ENCODE assay signal across 27 mouse cellular contexts in genomic region chr11:121781831-121782230, GRCm38 (mm10). TPM values are rescaled to one million over a fixed set of nuclear protein-coding genes. Genes with fewer than 3 reads are reported as not detected.
"Had no signal": no experiment of that assay in that cellular context is flagged by ENCODE, and none has a peak within 500 bp of the region (broad histone marks: within the 10 kb centered on the region; RNA-seq: fewer than 3 reads in every experiment).

No protein-coding gene starts in this region.

- H3K9me3 ChIP-seq: lung, embryonic 15.5 days; midbrain, embryonic 10.5 days; midbrain, embryonic 12.5 days; neural tube, embryonic 13.5 days; neural tube, embryonic 15.5 days had no signal

- H3K4me1 ChIP-seq: lung, embryonic 15.5 days; midbrain, embryonic 10.5 days; midbrain, embryonic 12.5 days; neural tube, embryonic 13.5 days; neural tube, embryonic 15.5 days had no signal

- H3K36me3 ChIP-seq: lung, embryonic 15.5 days; midbrain, embryonic 10.5 days; midbrain, embryonic 12.5 days; neural tube, embryonic 13.5 days; neural tube, embryonic 15.5 days had no signal

- H3K27ac ChIP-seq: lung, embryonic 15.5 days; midbrain, embryonic 10.5 days; midbrain, embryonic 12.5 days; neural tube, embryonic 13.5 days; neural tube, embryonic 15.5 days had no signal

- H3K4me3 ChIP-seq: lung, embryonic 15.5 days; midbrain, embryonic 10.5 days; midbrain, embryonic 12.5 days; myocyte; neural tube, embryonic 13.5 days; neural tube, embryonic 15.5 days had no signal

- H3K27me3 ChIP-seq: lung, embryonic 15.5 days; midbrain, embryonic 12.5 days; neural tube, embryonic 13.5 days; neural tube, embryonic 15.5 days had no signal

- H3K9ac ChIP-seq: lung, embryonic 15.5 days; midbrain, embryonic 12.5 days; neural tube, embryonic 13.5 days; neural tube, embryonic 15.5 days had no signal

- DNase-seq: lung, adult 2 months; lung, postnatal 14 days; midbrain, embryonic 14.5 days; retina, postnatal 1 day; right cerebral cortex, adult 18-20 months; right cerebral cortex, postnatal 25 days; right cerebral cortex, postnatal 4 days; spleen, adult 18-20 months; thymus, adult 2 months; thymus, postnatal 25 days; thymus, postnatal 4 days had no signal

- H3K4me2 ChIP-seq: lung, embryonic 15.5 days; midbrain, embryonic 12.5 days; neural tube, embryonic 13.5 days; neural tube, embryonic 15.5 days had no signal

- ATAC-seq: midbrain, embryonic 16.5 days had no signal

RNA-seq across cellular contexts. Expression of gene Ptchd3, which starts 48.2 kb away (rescaled TPM):
- total RNA-seq: megakaryocyte, adult 5-6 weeks; megakaryocyte-erythroid progenitor cell, adult 5-6 weeks had no signal
- polyA plus RNA-seq: liver, embryonic 16.5 days; lung, adult 2 months; lung, postnatal 0 days; midbrain, embryonic 10.5 days; midbrain, embryonic 12.5 days; midbrain, embryonic 14.5 days; midbrain, embryonic 16.5 days; myocyte; neural tube, embryonic 11.5 days; neural tube, embryonic 13.5 days; neural tube, embryonic 15.5 days; small intestine, adult 2 months; stomach, embryonic 14.5 days; stomach, embryonic 16.5 days; urinary bladder, adult 2 months had no signal
